ENCODE assay signal across 20 mouse cellular contexts in the genomic region with DNA sequence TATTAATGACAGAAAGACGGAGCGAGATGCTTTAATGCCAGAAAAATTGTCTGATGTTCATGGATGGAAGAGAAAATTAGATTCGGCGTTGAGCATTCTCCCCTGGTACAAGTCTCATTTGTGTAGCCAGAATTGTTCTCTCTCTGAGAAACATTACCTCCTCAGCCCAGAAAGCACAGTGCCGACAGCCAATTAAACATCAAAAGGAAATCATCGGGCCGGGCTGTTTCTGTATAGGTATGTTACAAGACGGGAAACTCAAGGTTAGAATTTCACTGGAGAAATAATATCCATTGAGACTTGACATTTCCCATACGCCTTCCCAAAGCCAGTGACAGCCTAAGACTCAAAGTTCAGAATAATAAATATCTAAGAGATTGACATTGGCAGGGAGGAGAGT.
DNase-seq lines count a peak whose midpoint lies in the region; ATAC-seq and TF ChIP-seq lines count a peak whose summit lies in the region.
"Had no signal": no experiment of that assay in that cellular context is flagged by ENCODE, and none has a peak within 500 bp of the region (broad histone marks: within the 10 kb centered on the region; RNA-seq: fewer than 3 reads in every experiment).

No protein-coding gene starts in this region.

- WGBS in hindbrain, embryonic 12.5 days, result 47% methylated on average over 9 of the region's 9 CpGs
- WGBS in hindbrain, postnatal 0 days, result 49% methylated on average over 9 of the region's 9 CpGs
- 33% methylated on average over 9 of the region's 9 CpGs for WGBS in midbrain, embryonic 15.5 days
- 87% methylated on average over 9 of the region's 9 CpGs for WGBS in midbrain, embryonic 10.5 days
- 14% methylated on average over 9 of the region's 9 CpGs for WGBS in forebrain, embryonic 16.5 days
- 31% methylated on average over 9 of the region's 9 CpGs for WGBS in midbrain, postnatal 0 days

- peaks cover 3% of the 10 kb centered on the region; the same call in 1 of the 2 replicates for H3K4me1 ChIP-seq in hindbrain, embryonic 12.5 days
- no peaks in the 10 kb centered on the region for H3K4me1 ChIP-seq in hindbrain, postnatal 0 days (ENCODE audit: insufficient read depth, low read length)
- H3K4me1 ChIP-seq in midbrain, embryonic 15.5 days, result peaks cover 12% of the 10 kb centered on the region; the same call in 1 of the 2 replicates
- H3K4me1 ChIP-seq in midbrain, embryonic 10.5 days, result peaks cover 12% of the 10 kb centered on the region; the same call in 1 of the 2 replicates
- H3K4me1 ChIP-seq in forebrain, embryonic 16.5 days (replicated peaks; ENCODE audit: control insufficient read depth, insufficient read depth, low read length), result peaks cover 15% of the 10 kb centered on the region
- H3K4me1 ChIP-seq in midbrain, postnatal 0 days (ENCODE audit: insufficient read depth, low read length), result 0 out of 2 replicates have a peak, but pooled peaks cover 3% of the 10 kb centered on the region
- H3K4me1 ChIP-seq: embryonic facial prominence, embryonic 15.5 days; heart, embryonic 15.5 days had no signal

- intact Hi-C loops in left cerebral cortex, postnatal 10 days (cut with DNase I), result no loop called here

- H3K9ac ChIP-seq in hindbrain, embryonic 12.5 days, result no peak overlapping the region
- no peak overlapping the region for H3K9ac ChIP-seq in hindbrain, postnatal 0 days (replicated peaks; ENCODE audit: low read length)
- no peak overlapping the region for H3K9ac ChIP-seq in midbrain, embryonic 15.5 days
- no peak overlapping the region; the same call in 1 of the 2 replicates for H3K9ac ChIP-seq in forebrain, embryonic 16.5 days (replicated peaks; ENCODE audit: low read depth, low read length)
- no peak overlapping the region for H3K9ac ChIP-seq in midbrain, postnatal 0 days (replicated peaks; ENCODE audit: low read length, poor library complexity, severe bottlenecking)
- H3K9ac ChIP-seq: embryonic facial prominence, embryonic 15.5 days; heart, embryonic 15.5 days; liver, embryonic 15.5 days had no signal

- H3K9me3 ChIP-seq in hindbrain, embryonic 12.5 days (replicated peaks), result no peaks in the 10 kb centered on the region
- no peaks in the 10 kb centered on the region for H3K9me3 ChIP-seq in hindbrain, postnatal 0 days (ENCODE audit: low read length)
- no peaks in the 10 kb centered on the region for H3K9me3 ChIP-seq in midbrain, embryonic 15.5 days
- H3K9me3 ChIP-seq in midbrain, embryonic 10.5 days (replicated peaks), result no peaks in the 10 kb centered on the region
- no peaks in the 10 kb centered on the region for H3K9me3 ChIP-seq in forebrain, embryonic 16.5 days (ENCODE audit: control insufficient read depth, low read length)
- no peaks in the 10 kb centered on the region for H3K9me3 ChIP-seq in midbrain, postnatal 0 days (ENCODE audit: low read length)
- H3K9me3 ChIP-seq: embryonic facial prominence, embryonic 15.5 days; heart, embryonic 15.5 days; hindbrain, embryonic 10.5 days; liver, embryonic 15.5 days had no signal

- no peak for DNase-seq in hindbrain, postnatal 0 days (ENCODE audit: low spot score)
- DNase-seq in midbrain, embryonic 10.5 days (ENCODE audit: low spot score), result no peak
- DNase-seq in midbrain, postnatal 0 days (ENCODE audit: low spot score), result peak; percentile 36
- DNase-seq in left cerebral cortex, postnatal 10 days (ENCODE audit: extremely low spot score in 1 of 2, low spot score in 2 of 2), result no peak
- DNase-seq: adrenal gland, postnatal 10 days; B cell, adult 2 months; cerebellum, adult 11-12 months; cerebellum, postnatal 25 days; heart, adult 2 months; kidney, adult 11 months; lung, postnatal 10 days; thymus, adult 2 months had no signal

- 0 out of 2 replicates have a peak, but pooled peaks cover 3% of the 10 kb centered on the region for H3K36me3 ChIP-seq in hindbrain, embryonic 12.5 days
- no peaks in the 10 kb centered on the region for H3K36me3 ChIP-seq in hindbrain, postnatal 0 days (ENCODE audit: insufficient read depth, low read length)
- no peaks in the 10 kb centered on the region for H3K36me3 ChIP-seq in midbrain, embryonic 15.5 days (replicated peaks)
- peaks cover 48% of the 10 kb centered on the region for H3K36me3 ChIP-seq in midbrain, embryonic 10.5 days
- no peaks in the 10 kb centered on the region; the same call in 1 of the 2 replicates for H3K36me3 ChIP-seq in forebrain, embryonic 16.5 days (ENCODE audit: control insufficient read depth, insufficient read depth)
- H3K36me3 ChIP-seq in midbrain, postnatal 0 days (ENCODE audit: insufficient read depth, low read length), result 0 out of 2 replicates have a peak, but pooled peaks cover 3% of the 10 kb centered on the region
- H3K36me3 ChIP-seq: embryonic facial prominence, embryonic 15.5 days; heart, embryonic 15.5 days; liver, embryonic 15.5 days had no signal

- 0 out of 2 replicates have a peak overlapping the region, but pooled peaks have one; percentile 1 for H3K27ac ChIP-seq in hindbrain, embryonic 12.5 days
- H3K27ac ChIP-seq in hindbrain, postnatal 0 days, result no peak overlapping the region
- H3K27ac ChIP-seq in midbrain, embryonic 15.5 days, result peak overlapping the region; percentile 47; the same call in 1 of the 2 replicates
- no peak overlapping the region for H3K27ac ChIP-seq in midbrain, embryonic 10.5 days (replicated peaks)
- peak overlapping the region; percentile 88 for H3K27ac ChIP-seq in forebrain, embryonic 16.5 days (ENCODE audit: low read length)
- 0 out of 2 replicates have a peak overlapping the region, but pooled peaks have one; percentile 47 for H3K27ac ChIP-seq in midbrain, postnatal 0 days (ENCODE audit: low read depth, low read length)
- H3K27ac ChIP-seq: embryonic facial prominence, embryonic 15.5 days; heart, adult 2 months; heart, embryonic 15.5 days; hindbrain, embryonic 10.5 days; liver, embryonic 15.5 days had no signal

- H3K27me3 ChIP-seq in hindbrain, embryonic 12.5 days, result no peaks in the 10 kb centered on the region
- H3K27me3 ChIP-seq in hindbrain, postnatal 0 days (ENCODE audit: insufficient read depth, low read length), result no peaks in the 10 kb centered on the region
- no peaks in the 10 kb centered on the region for H3K27me3 ChIP-seq in midbrain, embryonic 15.5 days (replicated peaks)
- H3K27me3 ChIP-seq in midbrain, embryonic 10.5 days (ENCODE audit: low read depth, poor library complexity, severe bottlenecking), result no peaks in the 10 kb centered on the region
- no peaks in the 10 kb centered on the region for H3K27me3 ChIP-seq in forebrain, embryonic 16.5 days (replicated peaks; ENCODE audit: control insufficient read depth, insufficient read depth, low read length)
- H3K27me3 ChIP-seq in midbrain, postnatal 0 days (ENCODE audit: insufficient read depth, low read length), result no peaks in the 10 kb centered on the region
- H3K27me3 ChIP-seq: embryonic facial prominence, embryonic 15.5 days had no signal

- no peak for TF ChIP-seq CTCF in hindbrain, postnatal 0 days (IDR thresholded peaks at IDR 0.05; ENCODE audit: low read depth)
- no peak for TF ChIP-seq CTCF in midbrain, postnatal 0 days (IDR thresholded peaks at IDR 0.05)

- no peak overlapping the region for H3K4me2 ChIP-seq in hindbrain, embryonic 12.5 days (replicated peaks)
- no peak overlapping the region for H3K4me2 ChIP-seq in hindbrain, postnatal 0 days (ENCODE audit: low read depth, low read length)
- no peak overlapping the region for H3K4me2 ChIP-seq in midbrain, embryonic 15.5 days
- H3K4me2 ChIP-seq in forebrain, embryonic 16.5 days (ENCODE audit: low read length), result peak overlapping the region; percentile 16
- H3K4me2 ChIP-seq in midbrain, postnatal 0 days (ENCODE audit: low read depth, low read length, poor library complexity, severe bottlenecking), result no peak overlapping the region
- H3K4me2 ChIP-seq: embryonic facial prominence, embryonic 15.5 days; heart, embryonic 15.5 days; liver, embryonic 15.5 days had no signal

- H3K4me3 ChIP-seq in hindbrain, embryonic 12.5 days, result no peak overlapping the region
- no peak overlapping the region for H3K4me3 ChIP-seq in hindbrain, postnatal 0 days (ENCODE audit: low read length)
- H3K4me3 ChIP-seq in midbrain, embryonic 15.5 days, result no peak overlapping the region
- no peak overlapping the region for H3K4me3 ChIP-seq in midbrain, embryonic 10.5 days
- H3K4me3 ChIP-seq in forebrain, embryonic 16.5 days (replicated peaks; ENCODE audit: low read length), result no peak overlapping the region
- H3K4me3 ChIP-seq in midbrain, postnatal 0 days (ENCODE audit: low read depth, low read length), result no peak overlapping the region
- H3K4me3 ChIP-seq: embryonic facial prominence, embryonic 15.5 days; heart, adult 2 months; heart, embryonic 15.5 days; hindbrain, embryonic 10.5 days; liver, embryonic 15.5 days; myocyte had no signal

- ATAC-seq in hindbrain, embryonic 12.5 days (ENCODE audit: low FRiP score), result no peak
- ATAC-seq in hindbrain, postnatal 0 days, result no peak
- ATAC-seq in midbrain, embryonic 15.5 days (replicated peaks), result peak; percentile 64; the same call in 1 of the 2 replicates
- peak; percentile 21; the same call in 1 of the 2 replicates for ATAC-seq in forebrain, embryonic 16.5 days
- ATAC-seq in midbrain, postnatal 0 days (ENCODE audit: low FRiP score), result no peak

Comparison
In these comparisons a context has a peak if more than half of its experiments do, and no peak if none do; other contexts are left out.
1. ATAC-seq: peak in midbrain, embryonic 15.5 days (single experiment) and forebrain, embryonic 16.5 days (single experiment); none in hindbrain, embryonic 12.5 days (single experiment), hindbrain, postnatal 0 days (single experiment) and midbrain, postnatal 0 days (single experiment).
2. H3K27ac ChIP-seq: peak in hindbrain, embryonic 12.5 days (single experiment), midbrain, embryonic 15.5 days (single experiment), forebrain, embryonic 16.5 days (single experiment) and midbrain, postnatal 0 days (single experiment); none in hindbrain, postnatal 0 days (single experiment) and midbrain, embryonic 10.5 days (single experiment).